Mouse (Mus musculus) heart, adult 2 months (tissue): ENCODE data around the gene Slc29a4. TPM values are rescaled to one million over a fixed set of nuclear protein-coding genes. Genes with fewer than 3 reads are reported as not detected.

Experiments used
- DNase-seq, 2 experiments: peaks; one replicate each; pipeline ENCODE4 v3.0.0; 2021
- H3K27ac ChIP-seq: fragments of 200-600 bp; 2 replicates; pipeline ENCODE4 v1.8.1; 2022
- H3K27me3 ChIP-seq: fragments of 200-500 bp; 2 replicates; pipeline ENCODE4 v1.6.1; 2012; ENCODE audit warnings: mild to moderate bottlenecking, low read length, inconsistent platforms, mixed read lengths; ENCODE audit not compliant: control insufficient read depth, insufficient read depth
- H3K36me3 ChIP-seq: fragments of 200-500 bp; 2 replicates; pipeline ENCODE4 v1.6.1; 2012; ENCODE audit warnings: low read length, inconsistent platforms; ENCODE audit not compliant: control insufficient read depth, insufficient read depth
- H3K4me1 ChIP-seq: fragments of 200-500 bp; 2 replicates; pipeline ENCODE4 v1.6.1; 2011; ENCODE audit warnings: low read length; ENCODE audit not compliant: control insufficient read depth, insufficient read depth
- H3K4me3 ChIP-seq: fragments of 200-600 bp; 2 replicates; pipeline ENCODE4 v1.8.1; 2022
- H3K79me2 ChIP-seq: fragments of 200-500 bp; replicated peaks from 2 replicates; pipeline ENCODE4 v1.6.1; 2012; ENCODE audit warnings: mild to moderate bottlenecking, inconsistent platforms, low read length, moderate library complexity, mixed read lengths; ENCODE audit not compliant: control insufficient read depth, insufficient read depth
- H3K9ac ChIP-seq: fragments of 200-500 bp; 2 replicates; pipeline ENCODE4 v1.6.1; 2012; ENCODE audit warnings: low read depth, mild to moderate bottlenecking, control low read depth, inconsistent platforms, low read length, mixed read lengths
- CTCF ChIP-seq: fragments of 200-600 bp; IDR thresholded peaks from 2 replicates; pipeline ENCODE4 v1.8.1; 2022; ENCODE audit warnings: antibody characterized with exemption, mild to moderate bottlenecking, moderate library complexity
- EP300 ChIP-seq: fragments of 200-500 bp; IDR thresholded peaks from 2 replicates; pipeline ENCODE4 v1.6.1; 2011; ENCODE audit warnings: low read depth, low read length, control low read depth; ENCODE audit not compliant: insufficient read depth
- POLR2A ChIP-seq: fragments of 200-500 bp; IDR thresholded peaks from 2 replicates; pipeline ENCODE4 v1.6.1; 2011; ENCODE audit warnings: mild to moderate bottlenecking, low read depth, low read length, control low read depth; ENCODE audit not compliant: insufficient read depth
- WGBS: fragments of 180-500 bp; shearing (Covaris S2); methylation state at CpG from one replicate; pipeline ENCODE4 v1.1.7; 2018; 5-methylcytosine and 5-hydroxymethylcytosine counted together
- intact Hi-C: fragments of 180-260 bp; cut with DNase I; formaldehyde crosslinking; loops from one replicate; pipeline ENCODE4 v1.15.1; 2025
- polyA plus RNA-seq: library from polyadenylated mRNA; depleted of rRNA; stranded (reverse); fragments of >200 nt; gene quantifications from 2 replicates; pipeline ENCODE4 v1.2.3, GENCODE M21; 2012
- total RNA-seq, 2 experiments: library from RNA; stranded (reverse); gene quantifications; 2 replicates each; pipeline ENCODE4 v1.2.3; 2021

Gene Slc29a4
- total and polyA plus RNA-seq, 3 experiments, result 0.27 to 0.70 (median 0.31) TPM

DNA sequence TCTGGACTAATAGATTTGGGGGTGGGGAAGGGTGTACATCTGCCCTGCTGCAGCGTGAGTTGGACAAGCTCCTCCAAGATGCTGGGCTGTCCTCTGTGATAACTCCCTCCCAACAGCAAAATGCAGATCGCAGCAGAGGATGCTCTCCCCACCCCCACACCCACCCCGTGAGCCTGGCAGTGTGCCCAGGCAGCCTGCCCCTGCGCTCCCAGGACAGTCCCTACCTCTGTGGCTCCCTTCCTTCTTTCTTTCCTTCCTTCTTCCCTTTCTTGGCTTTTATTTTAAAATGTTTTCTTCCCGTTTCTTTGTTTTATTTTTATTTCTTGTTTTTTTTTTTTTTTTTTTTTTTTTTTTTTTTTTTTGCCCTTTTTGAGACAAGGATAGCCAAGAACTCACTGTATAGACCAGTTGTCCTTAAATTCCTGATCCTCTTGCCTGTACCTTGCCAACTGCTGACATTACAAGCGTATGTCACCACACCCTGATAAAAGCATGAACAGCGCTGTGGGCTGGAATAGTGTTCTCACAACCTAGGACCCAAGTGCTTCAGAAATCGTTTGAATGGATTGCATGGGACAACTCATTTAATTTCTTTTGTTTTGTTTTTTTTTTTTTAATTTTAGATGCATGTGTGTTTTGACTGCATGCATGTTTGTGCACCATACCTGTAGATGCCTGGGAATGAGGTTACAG, 1.6 kb downstream of the Slc29a4 start:
- H3K27me3 ChIP-seq, result peaks cover 4% of the 10 kb centered on the region; the same call in 1 of the 2 replicates
- no peak for TF ChIP-seq EP300
- TF ChIP-seq CTCF, result no peak
- TF ChIP-seq POLR2A, result no peak
- no peaks in the 10 kb centered on the region for H3K79me2 ChIP-seq
- no peaks in the 10 kb centered on the region for H3K36me3 ChIP-seq
- no peak overlapping the region for H3K4me3 ChIP-seq
- 38% methylated on average over 8 of the region's 8 CpGs for WGBS
- H3K4me1 ChIP-seq, result no peaks in the 10 kb centered on the region
- no peak for DNase-seq
- intact Hi-C loops, result no loop called here
- H3K27ac ChIP-seq, result no peak overlapping the region
- no peak overlapping the region for H3K9ac ChIP-seq

GRCm38 (mm10) chr5:142694627-142695340, 2.5 kb downstream of the Slc29a4 start:
- WGBS, result 12% methylated on average over 12 of the region's 12 CpGs
- peaks cover 4% of the 10 kb centered on the region; the same call in 1 of the 2 replicates for H3K27me3 ChIP-seq
- DNase-seq, result no peak
- H3K36me3 ChIP-seq, result no peaks in the 10 kb centered on the region
- no peak overlapping the region for H3K27ac ChIP-seq
- no peak for TF ChIP-seq CTCF
- no peak for TF ChIP-seq EP300
- no peak for TF ChIP-seq POLR2A
- H3K79me2 ChIP-seq, result no peaks in the 10 kb centered on the region
- intact Hi-C loops, result no loop called here
- no peak overlapping the region for H3K9ac ChIP-seq
- H3K4me3 ChIP-seq, result no peak overlapping the region
- no peaks in the 10 kb centered on the region for H3K4me1 ChIP-seq

- H3K79me2 ChIP-seq, result no peaks in the 10 kb centered on the region
- no peak overlapping the region for H3K27ac ChIP-seq
- 23% methylated on average over 6 of the region's 6 CpGs for WGBS
- no peak overlapping the region for H3K9ac ChIP-seq
- H3K36me3 ChIP-seq, result no peaks in the 10 kb centered on the region
- intact Hi-C loops, result no loop called here
- TF ChIP-seq EP300 (no peak), CTCF (no peak), POLR2A (no peak)
- H3K27me3 ChIP-seq, result peaks cover 7% of the 10 kb centered on the region
- H3K4me1 ChIP-seq, result no peaks in the 10 kb centered on the region
- no peak overlapping the region for H3K4me3 ChIP-seq
- DNase-seq, result no peak
Observed at GRCm38 (mm10) chr5:142696258-142696657, 3.9 kb downstream of the Slc29a4 start.

- intact Hi-C loops, result no loop called here
- H3K27me3 ChIP-seq, result peaks cover 7% of the 10 kb centered on the region
- no peaks in the 10 kb centered on the region for H3K36me3 ChIP-seq
- H3K4me1 ChIP-seq, result no peaks in the 10 kb centered on the region
- H3K4me3 ChIP-seq, result no peak overlapping the region
- no peak overlapping the region for H3K9ac ChIP-seq
- no peak for DNase-seq
- WGBS, result 85% methylated on average over 6 of the region's 6 CpGs
- TF ChIP-seq EP300 (no peak), POLR2A (no peak), CTCF (no peak)
- H3K79me2 ChIP-seq, result no peaks in the 10 kb centered on the region
- no peak overlapping the region for H3K27ac ChIP-seq
Observed at GRCm38 (mm10) chr5:142696865-142697264, 4.6 kb downstream of the Slc29a4 start.

- Histone ChIP-seq H3K36me3 (no peaks in the 10 kb centered on the region), H3K79me2 (no peaks in the 10 kb centered on the region), H3K27ac (no peak overlapping the region), H3K27me3 (peaks cover 6% of the 10 kb centered on the region), H3K4me1 (no peaks in the 10 kb centered on the region), H3K9ac (no peak overlapping the region), H3K4me3 (no peak overlapping the region)
- no peak for DNase-seq
- 54% methylated on average over 2 of the region's 2 CpGs for WGBS
- TF ChIP-seq CTCF (no peak), POLR2A (no peak), EP300 (no peak)
- intact Hi-C loops, result no loop called here
Observed at GRCm38 (mm10) chr5:142697742-142698141, 5.4 kb downstream of the Slc29a4 start.
